Mouse (Mus musculus): Measurements from ENCODE around the gene Acp4.
"Not testable (repeated sequence)": the region's sequence is repeated elsewhere in the genome, so short reads cannot be mapped to it uniquely, and the experiment has no call there.

Acp4 gene

DNA sequence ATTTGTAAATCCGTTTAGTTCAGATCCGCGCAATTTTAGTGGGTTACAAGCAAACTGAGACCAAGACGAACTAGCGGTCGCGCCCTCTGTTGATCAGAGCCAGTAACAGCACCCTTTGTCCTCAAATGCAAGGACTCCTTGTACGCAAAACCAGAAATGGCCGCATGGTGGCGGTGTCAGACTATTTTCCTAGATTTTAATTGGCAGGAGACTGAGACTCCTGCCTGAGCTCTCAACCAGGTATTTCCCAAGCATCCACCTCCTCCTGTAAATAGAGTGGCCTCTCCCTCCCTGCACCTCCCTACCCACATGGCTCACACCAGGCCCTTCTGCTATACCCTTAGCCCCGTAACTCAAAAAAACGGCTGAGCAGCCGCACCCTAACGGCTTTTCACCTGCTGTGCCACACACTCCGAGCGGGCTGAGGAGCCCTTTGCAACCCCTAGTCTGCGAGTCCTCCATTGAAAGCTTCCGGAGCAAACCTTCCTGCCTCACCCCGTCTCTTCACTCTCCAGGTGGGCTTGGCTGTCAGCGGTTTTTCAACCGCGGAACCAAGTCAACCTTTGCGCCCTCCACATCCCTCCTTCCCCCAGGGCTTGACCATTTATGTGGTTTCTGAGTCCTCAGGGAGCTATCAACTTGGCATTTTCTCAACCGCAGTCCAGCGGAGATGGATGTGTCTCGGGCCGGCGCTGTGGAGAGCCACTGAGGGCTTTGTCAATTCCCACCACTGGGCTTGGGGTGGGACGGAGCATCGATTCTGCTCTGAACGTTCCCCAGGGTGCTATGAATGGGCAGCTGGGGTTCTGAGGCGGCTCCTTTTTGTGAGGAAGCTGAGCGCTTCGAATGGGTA, 5.8 kb upstream of the Acp4 start:
- peak; percentile 88 for DNase-seq (ENCODE audit: low read depth, low spot score)

DNA sequence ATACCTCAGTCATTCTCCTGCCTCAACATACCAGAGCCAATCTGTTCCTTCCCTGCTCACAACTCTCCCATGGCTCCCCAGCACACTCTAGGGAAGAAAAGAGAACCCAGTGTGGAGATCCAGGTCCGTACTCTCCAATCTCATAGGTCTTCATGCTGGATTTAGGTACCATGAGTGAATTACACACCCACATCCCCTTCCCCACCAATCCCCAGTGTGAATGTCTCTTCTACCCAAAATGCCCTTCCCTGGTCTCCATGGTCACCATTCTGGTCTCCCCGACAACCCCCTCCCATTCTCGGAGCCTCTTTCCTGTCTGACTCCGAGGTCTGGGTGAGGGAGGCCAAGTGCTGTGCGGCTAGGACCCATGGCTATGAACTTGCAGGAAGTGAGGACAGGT, 4.0 kb upstream of the Acp4 start, which contains the start of gene Gm15517:
Gene Gm15517, plus strand, starts transcription at position 301 of the 400 bp plus-strand sequence.
- DNase-seq (ENCODE audit: low read depth, low spot score), result no peak

DNA sequence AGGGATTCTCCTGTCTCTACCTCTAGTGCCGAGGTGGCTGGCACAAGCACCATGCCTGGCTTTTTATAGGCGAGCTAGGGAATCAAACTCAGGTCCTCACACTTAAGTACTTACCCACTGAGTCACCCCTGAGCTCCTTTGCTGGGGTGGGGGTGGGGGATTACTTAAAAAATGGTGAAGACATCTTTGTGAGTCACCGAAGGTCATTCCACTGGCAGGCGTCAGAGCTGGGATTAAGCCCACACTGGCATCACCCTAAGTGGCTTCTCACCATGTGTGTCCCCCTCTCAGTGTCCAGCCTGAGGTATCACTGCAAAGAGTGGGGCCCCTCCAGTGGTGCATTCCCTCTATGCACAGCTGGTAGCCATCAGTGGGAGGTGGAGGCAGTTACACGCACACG, 3.2 kb upstream of the Acp4 start:
- DNase-seq (ENCODE audit: low read depth, low spot score), result no peak

DNA sequence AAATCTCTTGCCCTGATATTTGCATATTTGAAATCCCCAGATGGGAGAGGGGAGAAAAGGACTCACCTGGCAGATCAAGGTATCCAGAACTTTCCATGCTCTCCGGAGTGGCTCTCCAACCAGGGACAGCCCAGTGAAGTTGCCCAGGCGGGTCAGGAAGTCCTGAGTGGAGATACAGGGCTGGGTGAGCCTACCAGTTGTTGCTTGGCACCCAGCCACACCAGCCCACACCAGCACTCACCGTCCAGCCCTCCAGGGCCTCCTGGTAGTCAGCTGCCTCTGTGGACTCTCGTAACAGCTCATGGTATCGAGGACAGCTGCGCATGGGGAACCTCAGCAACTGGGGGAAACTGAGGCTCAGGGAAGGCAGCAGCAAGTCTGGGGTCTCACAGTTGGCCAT, 2.2 kb downstream of the Acp4 start:
- no peak for DNase-seq (ENCODE audit: low read depth, low spot score)

DNA sequence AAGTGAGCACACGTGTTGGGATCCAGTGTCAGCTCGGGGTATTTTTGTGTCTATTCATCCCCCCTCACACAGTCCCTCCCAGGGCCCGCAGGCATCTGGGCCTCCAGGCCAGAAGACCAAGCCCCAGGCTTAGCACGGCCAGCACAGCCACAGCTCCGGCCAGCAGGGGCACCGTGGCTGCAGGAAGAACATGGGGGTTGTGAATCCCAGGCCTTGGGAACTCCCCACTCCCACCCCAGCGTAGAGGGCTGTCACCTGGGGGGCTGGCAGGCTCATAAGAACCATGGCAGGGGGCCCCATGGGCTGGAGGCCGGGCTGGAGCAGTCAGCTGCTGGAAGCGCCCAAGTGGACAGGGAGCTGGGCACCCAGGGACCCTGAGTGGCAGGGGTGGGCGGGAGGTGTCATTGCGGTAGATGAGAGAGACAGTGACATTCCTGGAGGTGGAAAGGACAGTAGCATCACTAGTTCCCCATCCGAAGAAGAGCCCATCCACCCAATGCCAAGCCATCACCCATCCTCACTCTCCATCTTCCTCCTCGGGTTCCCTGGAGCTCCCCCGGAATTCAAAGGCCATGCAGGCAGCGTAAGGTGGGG, 4.1 kb downstream of the Acp4 start:
- no peak for DNase-seq (ENCODE audit: low read depth, low spot score)

DNA sequence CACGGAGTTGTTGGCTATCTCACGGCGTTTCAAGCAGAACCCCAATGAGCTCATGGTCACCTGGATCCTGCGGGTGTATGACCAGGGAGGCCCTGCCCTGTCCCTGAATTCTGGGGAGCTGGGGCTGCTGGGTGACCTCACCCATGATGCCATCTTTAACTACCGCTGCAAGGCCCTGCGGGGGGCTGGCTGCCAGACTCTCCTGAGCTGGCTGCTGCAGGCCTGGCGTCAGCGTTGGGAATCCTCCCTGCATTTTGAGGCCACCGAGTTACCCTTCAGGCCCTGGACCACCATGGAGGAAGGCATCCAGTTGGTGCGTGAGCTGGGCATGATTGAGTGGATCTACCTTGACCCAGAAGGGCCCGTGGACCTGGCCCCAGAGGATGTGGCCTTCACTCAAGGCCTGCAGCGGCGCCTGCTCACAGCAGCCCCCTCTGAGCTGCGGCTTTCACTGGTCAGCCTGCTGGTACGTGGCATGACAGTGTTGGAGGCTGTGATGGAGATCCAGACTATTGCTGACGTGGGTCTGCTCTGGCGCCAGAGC, 6.4 kb downstream of the Acp4 start:
- not testable (repeated sequence) for DNase-seq (ENCODE audit: low read depth, low spot score)

DNA sequence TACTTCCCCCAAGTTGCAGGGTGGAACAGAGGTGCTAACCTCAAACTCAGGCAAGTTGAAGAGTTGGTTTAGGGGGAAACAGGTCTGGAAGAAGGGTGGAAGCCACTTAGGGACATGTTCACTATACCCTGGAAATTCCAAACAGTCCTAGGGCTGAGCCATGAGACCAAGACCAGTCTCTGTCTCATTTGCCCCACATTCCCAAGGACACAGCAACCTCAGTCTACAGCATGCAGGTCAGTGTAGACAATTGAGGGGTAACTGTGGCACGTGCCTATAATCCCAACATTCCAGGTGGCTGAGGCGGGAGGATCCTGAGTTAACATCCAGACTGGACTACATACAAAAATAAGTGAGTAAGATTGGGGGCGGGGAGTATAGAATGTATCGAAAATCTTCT, 7.9 kb downstream of the Acp4 start:
- no peak for DNase-seq (ENCODE audit: low read depth, low spot score)

DNA sequence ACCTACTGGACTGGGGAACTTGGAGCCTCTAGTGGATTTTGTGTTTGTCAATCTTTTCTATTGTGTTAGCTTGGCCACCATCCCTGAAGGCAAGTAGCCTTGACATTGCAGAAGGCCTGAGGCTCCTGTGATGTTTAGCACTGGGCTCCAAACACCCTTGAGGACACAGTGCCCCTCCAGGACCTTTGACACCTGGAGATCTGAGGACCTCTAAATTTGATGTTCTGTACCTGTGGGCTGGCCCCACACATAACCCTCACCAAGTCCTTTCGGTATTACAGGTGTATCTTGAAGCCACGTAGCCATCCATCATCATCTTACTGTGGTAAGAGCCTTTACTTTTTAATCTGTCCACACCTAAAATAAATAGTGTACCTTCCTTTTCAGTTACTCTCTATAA, 9.2 kb downstream of the Acp4 start:
- no peak for DNase-seq (ENCODE audit: low read depth, low spot score)

DNA sequence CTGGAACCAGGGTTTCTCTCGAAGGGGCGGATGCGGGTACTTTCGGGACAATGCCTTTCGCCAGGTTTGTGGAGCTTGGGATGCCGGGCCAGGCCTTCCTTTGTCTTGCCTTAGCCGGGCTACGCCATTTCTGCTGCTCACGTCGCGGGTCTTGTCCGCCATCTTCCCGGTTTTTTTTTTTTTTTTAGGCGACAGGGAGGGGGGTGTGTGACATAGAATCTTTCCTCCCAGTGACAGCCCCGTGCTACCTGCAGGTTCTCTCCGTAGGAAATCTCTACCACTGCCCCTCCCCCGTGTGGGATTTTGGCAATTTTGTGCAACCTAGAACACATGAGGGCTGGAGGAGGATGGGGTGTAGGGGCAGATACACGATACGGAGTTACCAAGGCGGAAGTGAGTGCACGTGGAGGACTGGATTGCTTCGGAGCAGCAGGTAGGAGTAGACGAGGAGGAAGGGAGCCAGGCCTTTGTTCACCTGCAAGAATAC, 10.2 kb downstream of the Acp4 start:
- peak; percentile 81 for DNase-seq (ENCODE audit: low read depth, low spot score)

DNA sequence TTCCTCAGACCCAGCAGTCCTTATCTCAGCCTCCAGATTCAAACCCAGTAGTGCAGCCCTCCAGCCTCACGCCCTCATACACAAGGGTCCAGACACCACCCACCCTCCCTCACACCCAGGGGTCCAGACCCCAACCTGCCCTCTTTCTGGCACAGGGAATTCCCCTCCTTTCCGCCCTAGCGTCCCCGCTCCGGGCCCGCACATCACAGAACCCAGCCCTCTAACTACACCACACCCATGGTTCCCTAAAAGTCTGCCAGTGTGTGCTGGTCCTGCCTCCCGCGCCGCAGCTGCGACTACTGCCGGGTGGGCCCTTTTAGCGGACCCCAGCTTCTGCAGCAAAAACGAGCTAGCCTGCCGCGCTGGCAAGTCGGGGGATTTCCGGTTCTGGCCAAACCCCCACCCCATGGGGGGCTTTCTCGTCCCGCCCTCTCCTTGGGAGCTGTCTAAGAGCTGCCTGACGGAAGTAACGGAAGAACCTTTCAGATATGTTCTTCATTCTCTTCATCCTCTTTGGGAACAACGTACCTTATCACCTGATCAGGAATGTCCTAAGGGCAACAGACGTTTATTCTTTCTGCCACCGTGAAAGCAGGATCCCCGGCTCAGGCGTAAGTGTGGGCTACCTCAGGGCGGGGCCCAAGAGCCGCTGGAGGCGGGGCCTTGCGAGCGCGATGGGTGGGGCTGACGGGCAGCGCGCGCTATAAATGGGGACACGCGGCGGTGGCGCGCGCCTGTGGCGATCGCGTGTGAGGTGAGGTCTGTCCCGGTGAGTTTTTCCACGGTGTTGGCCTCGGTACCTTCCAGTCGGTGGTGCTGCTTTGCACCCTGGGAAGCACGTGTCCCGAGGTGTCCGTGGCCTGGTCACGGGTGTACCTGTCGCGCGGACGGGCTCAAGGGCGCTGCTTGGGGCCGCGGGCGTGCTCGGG, 10.9 kb downstream of the Acp4 start, which contains the start of the genes 1700028J19Rik and 2410002F23Rik:
Gene 1700028J19Rik, minus strand, starts transcription at position 641 of the 929 bp plus-strand sequence.
Gene 2410002F23Rik, plus strand, starts transcription at position 668 of the 929 bp plus-strand sequence.
- DNase-seq (ENCODE audit: low read depth, low spot score), result peak; percentile 91

DNA sequence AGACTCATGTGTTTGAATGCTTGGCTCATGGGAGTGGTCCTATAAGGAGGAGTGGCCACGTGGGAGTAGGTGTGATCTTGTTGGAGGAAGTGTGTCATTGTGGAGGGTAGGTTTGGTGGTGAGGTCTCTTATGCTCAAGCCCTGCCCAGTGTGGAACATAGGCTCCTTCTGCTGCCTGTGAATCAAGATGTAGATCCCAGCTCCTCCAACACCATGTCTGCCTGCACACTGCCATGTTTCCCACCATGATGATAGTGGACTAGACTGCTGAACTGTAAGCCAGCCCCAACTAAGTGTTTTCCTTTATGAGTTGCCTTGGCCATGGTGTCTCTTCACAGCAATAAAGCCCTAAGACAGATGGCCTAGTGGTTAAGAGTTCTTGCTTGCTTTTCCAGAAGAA, 13.1 kb downstream of the Acp4 start:
- DNase-seq (ENCODE audit: low read depth, low spot score), result no peak

DNA sequence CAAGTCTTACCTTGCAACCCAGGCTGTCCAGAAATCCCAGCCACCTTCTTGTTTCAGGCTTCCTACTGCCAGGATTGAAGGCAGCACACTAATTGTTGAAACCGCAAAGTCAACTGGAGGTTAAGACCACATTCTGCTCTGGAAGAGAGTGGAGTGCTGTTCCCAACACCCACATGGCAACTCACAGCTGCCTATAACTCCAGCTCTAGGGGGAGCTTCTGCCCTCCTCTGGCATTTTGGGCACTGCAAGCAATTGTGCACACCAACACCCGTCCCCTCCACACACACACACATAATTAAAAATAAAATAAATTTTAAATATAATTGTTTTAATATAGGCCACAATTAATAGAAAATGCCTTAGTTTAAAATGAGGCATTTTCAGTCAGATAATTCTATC, 16.0 kb downstream of the Acp4 start:
- no peak for DNase-seq (ENCODE audit: low read depth, low spot score)

DNA sequence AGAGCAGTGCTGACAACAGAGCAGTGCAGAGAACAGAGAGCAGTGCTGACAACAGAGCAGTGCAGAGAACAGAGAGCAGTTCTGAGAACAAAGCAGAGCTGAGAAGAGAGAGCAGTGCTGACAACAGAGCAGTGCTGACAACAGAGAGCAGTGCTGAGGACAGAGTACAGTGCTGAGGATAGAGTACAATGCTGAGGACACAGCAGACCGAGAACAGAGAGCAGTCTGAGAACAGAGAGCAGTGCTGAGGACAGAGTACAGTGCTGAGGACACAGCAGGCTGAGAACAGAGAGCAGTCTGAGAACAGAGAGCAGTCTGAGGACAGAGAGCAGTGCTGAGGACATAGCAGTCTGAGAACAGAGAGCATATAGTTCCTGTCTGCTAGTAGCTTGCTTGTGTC, 16.5 kb downstream of the Acp4 start:
- no peak for DNase-seq (ENCODE audit: low read depth, low spot score)

DNA sequence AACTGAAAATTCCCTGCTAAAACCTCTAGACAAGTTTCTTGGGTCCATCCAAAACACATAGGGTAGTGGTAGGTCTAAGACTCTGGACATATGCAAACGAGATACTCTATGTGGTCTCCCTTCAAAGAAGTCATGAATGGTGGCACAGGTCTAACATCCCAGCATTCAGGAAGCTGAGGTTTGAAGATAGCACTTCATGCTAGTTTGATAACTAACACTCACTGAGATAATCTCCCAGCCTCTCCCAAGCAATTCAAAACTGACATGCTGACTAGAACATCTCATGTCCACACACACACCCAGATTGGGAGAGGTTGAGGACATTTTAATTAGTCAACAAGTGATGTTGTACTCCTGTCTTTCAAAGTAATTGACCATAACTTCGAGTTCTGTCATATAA, 17.3 kb downstream of the Acp4 start:
- DNase-seq (ENCODE audit: low read depth, low spot score), result no peak

DNA sequence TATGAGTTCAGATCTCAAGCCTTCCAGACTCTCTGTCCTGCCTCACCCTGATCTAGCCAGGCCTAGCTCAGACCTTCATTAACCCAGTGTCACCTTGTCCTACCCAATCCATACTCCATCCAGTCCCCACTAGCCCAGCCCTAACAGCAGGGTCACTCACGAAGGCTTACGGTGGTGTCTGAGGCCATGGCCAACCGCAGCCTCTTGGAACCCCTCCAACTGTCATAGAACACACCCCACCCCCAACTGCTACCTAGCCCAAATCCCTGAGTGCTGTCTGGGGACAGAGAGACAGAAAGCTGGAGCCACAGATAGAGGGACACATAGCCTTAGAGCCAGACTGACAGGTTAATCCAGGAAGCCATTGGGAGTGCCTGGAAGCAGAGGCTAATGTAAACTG, 21.3 kb downstream of the Acp4 start, which contains the start of gene Gm36864:
Gene Gm36864, plus strand, starts transcription at position 269 of the 400 bp plus-strand sequence.
- DNase-seq (ENCODE audit: low read depth, low spot score), result no peak

DNA sequence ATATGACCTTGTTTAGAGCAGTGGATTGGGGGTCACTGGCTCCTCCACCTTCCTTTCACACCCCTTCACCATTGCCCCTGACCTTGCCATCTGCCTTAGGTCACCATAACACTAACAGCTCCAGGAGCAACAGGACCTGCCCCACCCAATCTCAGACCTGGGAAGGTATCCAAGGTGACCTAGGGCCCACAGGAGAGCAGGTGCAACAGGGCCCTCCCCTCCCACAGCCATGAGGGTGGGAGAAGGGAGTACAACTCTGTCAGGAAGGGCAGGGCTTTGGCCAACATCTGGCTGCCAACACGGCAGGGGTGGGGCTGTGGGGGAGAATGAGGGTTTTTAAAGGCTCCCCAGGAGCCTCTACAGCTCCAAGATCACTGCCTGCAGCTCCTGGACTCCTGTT, 32.1 kb downstream of the Acp4 start, which contains the start of gene Klk1:
Gene Klk1, plus strand, starts transcription at position 285 of the 400 bp plus-strand sequence.
- no peak for DNase-seq (ENCODE audit: low read depth, low spot score)

DNA sequence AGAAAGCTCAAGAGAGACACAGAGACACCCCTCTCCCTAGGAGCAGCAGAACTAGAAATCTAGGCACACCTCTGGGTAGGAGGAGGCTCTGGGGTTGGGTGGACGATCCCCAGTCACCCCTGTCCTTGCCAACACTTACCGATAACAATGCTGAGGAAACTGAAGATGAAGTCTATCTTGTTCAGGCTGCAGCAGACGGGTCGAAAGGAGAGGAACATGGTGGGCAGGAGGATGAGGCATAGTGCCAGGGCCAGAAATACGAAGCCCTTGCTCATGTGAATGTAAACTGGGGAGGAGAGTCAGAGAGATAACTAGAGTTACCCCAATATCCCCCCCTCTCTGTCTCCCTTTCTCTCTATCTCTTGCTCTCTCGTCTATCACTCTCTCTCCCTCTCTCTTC, 34.8 kb downstream of the Acp4 start:
- DNase-seq (ENCODE audit: low read depth, low spot score), result not testable (repeated sequence)

DNA sequence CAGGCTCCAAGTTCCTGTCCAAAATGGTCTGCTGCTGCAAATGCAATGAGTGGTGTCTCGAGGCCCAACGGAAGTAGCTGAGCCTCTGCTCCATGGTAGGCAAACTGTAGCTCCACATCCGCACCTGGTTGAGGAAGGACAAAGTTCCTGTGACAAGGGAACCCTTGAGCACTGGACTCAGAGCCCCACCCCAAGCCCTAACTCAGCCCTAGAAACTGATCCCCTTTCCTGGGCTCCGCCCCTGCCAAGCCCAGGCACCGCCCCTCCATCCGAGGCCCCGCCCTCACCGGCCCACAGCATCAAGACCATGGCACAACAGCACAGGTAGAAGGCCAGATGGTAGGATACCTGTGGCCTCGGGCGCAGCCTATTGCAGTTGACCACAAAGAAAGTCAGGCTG, 35.6 kb downstream of the Acp4 start:
- not testable (repeated sequence) for DNase-seq (ENCODE audit: low read depth, low spot score)

DNA sequence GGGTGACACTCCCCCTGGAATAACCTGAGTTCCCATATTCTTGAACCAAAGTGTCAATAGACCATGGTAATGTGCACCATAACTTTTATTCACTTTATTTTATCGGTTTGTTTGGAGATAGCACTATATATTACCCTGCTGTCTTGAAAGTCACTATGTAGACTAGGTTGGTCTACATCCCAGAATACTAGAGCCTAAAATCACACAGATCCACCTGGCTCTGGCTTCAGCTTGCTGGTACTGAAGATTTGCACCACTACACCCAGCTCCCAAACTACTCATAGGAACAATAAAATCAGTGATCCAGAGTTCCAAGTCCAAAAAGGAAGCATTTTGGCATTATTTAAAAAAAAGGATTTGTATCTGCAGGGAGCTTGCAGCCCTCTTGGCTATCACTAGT, 41.5 kb downstream of the Acp4 start, which contains the start of gene Klk1b5:
Gene Klk1b5, plus strand, starts transcription at position 301 of the 400 bp plus-strand sequence.
- DNase-seq (ENCODE audit: low read depth, low spot score), result no peak

DNA sequence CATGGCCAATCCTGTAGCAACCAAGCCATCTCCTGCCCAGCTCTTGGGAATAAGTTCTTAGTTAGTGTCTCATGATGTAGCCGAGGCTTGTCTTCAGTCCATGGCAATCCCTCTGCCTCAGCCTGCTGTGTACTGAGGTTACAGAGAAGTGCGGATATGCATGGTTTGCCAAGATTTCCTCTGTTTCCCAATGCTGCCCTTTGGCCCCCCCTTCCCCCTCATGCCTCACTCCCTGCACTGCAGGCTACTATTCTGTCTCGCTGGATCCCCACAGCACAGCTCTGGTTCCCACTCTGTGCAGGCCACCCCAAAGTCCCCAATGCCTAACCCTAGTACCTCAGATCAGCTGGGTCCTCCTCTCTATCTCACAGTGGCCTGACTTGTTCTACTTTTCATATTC, 48.9 kb downstream of the Acp4 start:
- DNase-seq (ENCODE audit: low read depth, low spot score), result no peak

DNA sequence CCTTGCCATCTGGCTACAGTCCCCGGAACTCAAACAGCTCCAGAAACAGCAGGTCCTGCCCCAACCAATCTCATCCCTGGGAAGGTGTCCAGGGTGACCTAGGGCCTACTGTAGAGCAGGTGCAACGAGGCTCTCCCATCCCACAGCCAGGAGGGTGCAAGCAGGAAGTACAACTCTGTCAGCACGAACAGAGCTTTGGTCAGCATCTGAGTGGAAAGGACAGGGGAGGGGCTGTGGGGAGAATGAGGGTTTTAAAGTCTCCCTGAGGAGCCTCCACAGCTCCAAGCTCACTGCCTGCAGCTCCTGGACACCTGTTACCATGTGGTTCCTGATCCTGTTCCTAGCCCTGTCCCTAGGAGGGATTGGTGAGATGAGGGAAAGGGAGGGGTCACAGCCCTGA, 50.0 kb downstream of the Acp4 start, which contains the start of gene Klk1b4:
Gene Klk1b4, plus strand, starts transcription at position 301 of the 400 bp plus-strand sequence.
- not testable (repeated sequence) for DNase-seq (ENCODE audit: low read depth, low spot score)
